In the genomic region with DNA sequence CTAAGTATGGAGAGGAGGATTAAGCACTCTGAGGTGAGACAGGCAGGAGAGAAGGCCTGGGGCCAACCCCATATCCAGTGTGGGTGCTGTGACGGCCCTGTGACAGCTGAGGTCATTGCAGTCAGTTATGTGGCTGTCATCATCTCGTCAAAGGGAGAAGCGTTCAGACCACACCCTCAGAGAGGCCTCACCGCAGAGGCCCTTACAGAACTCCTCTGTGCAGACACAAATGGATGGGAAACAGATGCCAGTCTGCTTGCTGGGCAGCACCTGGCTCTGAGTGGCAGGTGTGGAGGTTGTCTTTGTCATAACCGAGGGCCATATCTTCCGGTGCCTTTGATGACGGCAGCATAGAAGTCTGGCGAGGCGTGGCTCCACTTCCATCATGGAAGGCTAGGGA, we compare ENCODE assay signal across 13 mouse cellular contexts.
DNase-seq lines count a peak whose midpoint lies in the region; ATAC-seq and TF ChIP-seq lines count a peak whose summit lies in the region.
"Had no signal": no experiment of that assay in that cellular context is flagged by ENCODE, and none has a peak within 500 bp of the region (broad histone marks: within the 10 kb centered on the region; RNA-seq: fewer than 3 reads in every experiment).

No protein-coding gene starts in this region.

- TF ChIP-seq CTCF in liver, embryonic 14.5 days (IDR thresholded peaks at IDR 0.05; ENCODE audit: low read depth), result no peak
- no peak for TF ChIP-seq CTCF in thymus, adult 2 months (IDR thresholded peaks at IDR 0.05; ENCODE audit: borderline replicate concordance, control insufficient read depth, extremely low read depth, insufficient read depth, low read length, poor library complexity)

- no peak overlapping the region for H3K4me2 ChIP-seq in liver, embryonic 14.5 days (ENCODE audit: low read depth)
- H3K4me2 ChIP-seq in forebrain, embryonic 15.5 days (replicated peaks), result no peak overlapping the region
- H3K4me2 ChIP-seq: hindbrain, embryonic 13.5 days; limb, embryonic 13.5 days; midbrain, embryonic 11.5 days had no signal

- 25% methylated on average over 9 of the region's 9 CpGs for WGBS in liver, embryonic 14.5 days (ENCODE audit: insufficient replicate concordance)
- 10% methylated on average over 9 of the region's 9 CpGs for WGBS in thymus, adult 2 months
- WGBS in forebrain, embryonic 15.5 days, result 84% methylated on average over 9 of the region's 9 CpGs

- DNase-seq in heart, adult 18-20 months, result peak; percentile 20 to 41
- DNase-seq in heart, postnatal 36 days, result no peak
- DNase-seq in T-cell, adult 2 months (ENCODE audit: low spot score), result peak; percentile 88
- no peak for DNase-seq in liver, embryonic 14.5 days (ENCODE audit: low read depth in 3 of 3, low spot score in 3 of 3)
- DNase-seq in thymus, adult 2 months, result peak; percentile 67
- DNase-seq in urinary bladder, postnatal 25 days (ENCODE audit: low spot score), result no peak
- DNase-seq in cerebellum, postnatal 25 days, result no peak
- DNase-seq: forebrain, postnatal 0 days; kidney, postnatal 25 days had no signal

- intact Hi-C loops in heart, postnatal 36 days (cut with DNase I), result no loop called here

- no peak for TF ChIP-seq EP300 in liver, embryonic 14.5 days (IDR thresholded peaks at IDR 0.05; ENCODE audit: low read depth)

- no peaks in the 10 kb centered on the region for H3K36me3 ChIP-seq in liver, embryonic 14.5 days (replicated peaks; ENCODE audit: control insufficient read depth, insufficient read depth, low read depth)
- no peaks in the 10 kb centered on the region for H3K36me3 ChIP-seq in thymus, adult 2 months (ENCODE audit: control insufficient read depth, insufficient read depth, low read length)
- H3K36me3 ChIP-seq in forebrain, embryonic 15.5 days, result no peaks in the 10 kb centered on the region
- H3K36me3 ChIP-seq: hindbrain, embryonic 13.5 days; limb, embryonic 13.5 days had no signal

- H3K27me3 ChIP-seq in liver, embryonic 14.5 days (ENCODE audit: control insufficient read depth, insufficient read depth, low read length), result no peaks in the 10 kb centered on the region
- no peaks in the 10 kb centered on the region for H3K27me3 ChIP-seq in thymus, adult 2 months (ENCODE audit: control insufficient read depth, insufficient read depth, low read length)
- no peaks in the 10 kb centered on the region for H3K27me3 ChIP-seq in forebrain, embryonic 15.5 days
- H3K27me3 ChIP-seq: limb, embryonic 13.5 days had no signal

- 0 out of 2 replicates have a peak, but pooled peaks have one; percentile 51 for ATAC-seq in liver, embryonic 14.5 days (ENCODE audit: insufficient read depth)
- no peak for ATAC-seq in forebrain, embryonic 15.5 days (replicated peaks)
- ATAC-seq: forebrain, postnatal 0 days had no signal

- 0 out of 2 replicates have a peak, but pooled peaks have one; percentile 27 for TF ChIP-seq POLR2A in thymus, adult 2 months (IDR thresholded peaks at IDR 0.05; ENCODE audit: control insufficient read depth, extremely low read depth, insufficient read depth, low read length, poor library complexity)

- H3K4me1 ChIP-seq in liver, embryonic 14.5 days (replicated peaks; ENCODE audit: control insufficient read depth in 2 of 2, insufficient read depth in 2 of 2, low read length in 1 of 2), result peaks cover 0 to 3% of the 10 kb centered on the region in 2 experiments; a peak in 2 of 4 replicates
- peaks cover 25% of the 10 kb centered on the region for H3K4me1 ChIP-seq in thymus, adult 2 months (replicated peaks; ENCODE audit: control insufficient read depth, insufficient read depth, low read length)
- H3K4me1 ChIP-seq in forebrain, embryonic 15.5 days, result peaks cover 13% of the 10 kb centered on the region

- H3K27ac ChIP-seq in liver, embryonic 14.5 days, result no peak overlapping the region
- peak overlapping the region; percentile 32 for H3K27ac ChIP-seq in thymus, adult 2 months (ENCODE audit: control insufficient read depth, insufficient read depth, low read length)
- H3K27ac ChIP-seq in forebrain, embryonic 15.5 days (replicated peaks), result no peak overlapping the region
- H3K27ac ChIP-seq: hindbrain, embryonic 13.5 days; limb, embryonic 13.5 days had no signal

- no peak overlapping the region for H3K4me3 ChIP-seq in liver, embryonic 14.5 days (ENCODE audit: insufficient read depth in 1 of 2, low read depth in 2 of 2, low read length in 2 of 2)
- H3K4me3 ChIP-seq in thymus, adult 2 months (ENCODE audit: control insufficient read depth, insufficient read depth, low read length), result no peak overlapping the region
- H3K4me3 ChIP-seq in forebrain, embryonic 15.5 days, result no peak overlapping the region
- H3K4me3 ChIP-seq: hindbrain, embryonic 13.5 days; limb, embryonic 13.5 days had no signal

- H3K9ac ChIP-seq in liver, embryonic 14.5 days (replicated peaks), result no peak overlapping the region
- no peak overlapping the region for H3K9ac ChIP-seq in forebrain, embryonic 15.5 days (replicated peaks)
- H3K9ac ChIP-seq: forebrain, postnatal 0 days; hindbrain, embryonic 13.5 days; limb, embryonic 13.5 days had no signal

- H3K9me3 ChIP-seq in liver, embryonic 14.5 days (ENCODE audit: control insufficient read depth, low read length), result no peaks in the 10 kb centered on the region
- no peaks in the 10 kb centered on the region for H3K9me3 ChIP-seq in forebrain, embryonic 15.5 days
- H3K9me3 ChIP-seq: hindbrain, embryonic 13.5 days had no signal

Comparison
In these comparisons a context has a peak if more than half of its experiments do, and no peak if none do; other contexts are left out.
1. DNase-seq: peak in heart, adult 18-20 months (2 of 2), T-cell, adult 2 months (single experiment) and thymus, adult 2 months (single experiment); none in heart, postnatal 36 days (0 of 2), liver, embryonic 14.5 days (0 of 3), urinary bladder, postnatal 25 days (single experiment) and cerebellum, postnatal 25 days (0 of 2).